Mouse (Mus musculus): ENCODE results near the gene Srrt. TPM values are rescaled to one million over a fixed set of nuclear protein-coding genes. Genes with fewer than 3 reads are reported as not detected.

Srrt gene
- total and polyA plus RNA-seq, 3 experiments = 291 to 454 TPM; not detected in 1

- peaks cover 3 to 17% of the 10 kb centered on the region in 2 experiments; a peak in 3 of 4 replicates for H3K4me1 ChIP-seq (ENCODE audit: control insufficient read depth in 1 of 2, insufficient read depth in 2 of 2, low read length in 2 of 2)
- peak overlapping the region; percentile 67 for H3K27ac ChIP-seq (ENCODE audit: control insufficient read depth, low read depth, low read length)
- H3K4me3 ChIP-seq (ENCODE audit: control insufficient read depth in 1 of 2, insufficient read depth in 1 of 2, low read depth in 2 of 2, low read length in 2 of 2) = peak overlapping the region; percentile 29 to 39
- H3K79me2 ChIP-seq (ENCODE audit: control insufficient read depth, insufficient read depth, low read length, poor library complexity) = no peaks in the 10 kb centered on the region
- no peaks in the 10 kb centered on the region for H3K9me3 ChIP-seq (replicated peaks; ENCODE audit: insufficient read depth, low read length)
- H3K36me3 ChIP-seq (ENCODE audit: control insufficient read depth in 1 of 2, insufficient read depth in 2 of 2, low read length in 2 of 2) = peaks cover 0 to 10% of the 10 kb centered on the region in 2 experiments; a peak in 2 of 4 replicates
- no peaks in the 10 kb centered on the region for H3K27me3 ChIP-seq (ENCODE audit: control insufficient read depth in 1 of 2, insufficient read depth in 2 of 2, low read length in 2 of 2)
- peak; percentile 37; the same call in 1 of the 2 replicates for TF ChIP-seq TAL1 (IDR thresholded peaks at IDR 0.05; ENCODE audit: low read length)
- 0 out of 2 replicates have a peak, but pooled peaks have one; percentile 29 for TF ChIP-seq POLR2AphosphoS5 (IDR thresholded peaks at IDR 0.05; ENCODE audit: borderline replicate concordance, low read depth, low read length)
- TF ChIP-seq NRF1 (IDR thresholded peaks at IDR 0.05; ENCODE audit: insufficient read depth, low read depth, low read length, poor library complexity, severe bottlenecking) = no peak
- no peak for TF ChIP-seq NELFE (IDR thresholded peaks at IDR 0.05; ENCODE audit: low read depth, low read length)
- peak in 1 of 2 experiments; percentile 45; a peak in 1 of 4 replicates for TF ChIP-seq POLR2A (IDR thresholded peaks at IDR 0.05; ENCODE audit: control insufficient read depth in 1 of 2, insufficient read depth in 1 of 2, low read depth in 1 of 2, low read length in 2 of 2, poor library complexity in 1 of 2)
- no peak for TF ChIP-seq HCFC1 (IDR thresholded peaks at IDR 0.05; ENCODE audit: low read depth, low read length)
- TF ChIP-seq USF1 (IDR thresholded peaks at IDR 0.05; ENCODE audit: low read depth, low read length) = no peak
- TF ChIP-seq EP300 (IDR thresholded peaks at IDR 0.05; ENCODE audit: low read depth in 1 of 2, low read length in 2 of 2) = 0 out of 4 replicates have a peak, but pooled peaks of 1 of the 2 experiments have one; percentile 14
- no peak; the same call in 1 of the 2 replicates for TF ChIP-seq ELF1 (IDR thresholded peaks at IDR 0.05; ENCODE audit: low read depth, low read length)
- TF ChIP-seq TBP (IDR thresholded peaks at IDR 0.05; ENCODE audit: low read depth, low read length) = peak; percentile 30; the same call in 1 of the 2 replicates
- TF ChIP-seq ETS1 (IDR thresholded peaks at IDR 0.05; ENCODE audit: low read depth, low read length) = no peak
- no peak for TF ChIP-seq UBTF (IDR thresholded peaks at IDR 0.05; ENCODE audit: borderline replicate concordance, insufficient read depth, low read depth, low read length)
- no peak for TF ChIP-seq MAZ (IDR thresholded peaks at IDR 0.05; ENCODE audit: low read depth, low read length)
- TF ChIP-seq ZNF384 (IDR thresholded peaks at IDR 0.05; ENCODE audit: low read depth, low read length) = no peak
- TF ChIP-seq SIN3A (IDR thresholded peaks at IDR 0.05; ENCODE audit: low read length) = no peak
- TF ChIP-seq MEF2A (IDR thresholded peaks at IDR 0.05; ENCODE audit: extremely low read depth, insufficient replicate concordance, low read depth, low read length, poor library complexity, severe bottlenecking) = no peak
- TF ChIP-seq RCOR1 (IDR thresholded peaks at IDR 0.05; ENCODE audit: low read depth, low read length) = no peak
- TF ChIP-seq CTCF (IDR thresholded peaks at IDR 0.05 in 2 of 3, conservative IDR thresholded peaks at IDR 0.05 in 1 of 3; ENCODE audit: control insufficient read depth in 1 of 3, insufficient read depth in 1 of 3, low read depth in 2 of 3, low read length in 3 of 3, poor library complexity in 1 of 3, severe bottlenecking in 1 of 3) = no peak
- TF ChIP-seq CHD2 (IDR thresholded peaks at IDR 0.05; ENCODE audit: low read length) = no peak
- TF ChIP-seq MAFK (IDR thresholded peaks at IDR 0.05; ENCODE audit: borderline replicate concordance, low read depth, low read length) = no peak
- DNase-seq (ENCODE audit: low read depth, low spot score) = peak; percentile 69
- peak overlapping the region; percentile 48 for H3K9ac ChIP-seq (ENCODE audit: control insufficient read depth, low read depth, low read length, poor library complexity, severe bottlenecking)
These were observed 42.7 kb downstream of the Srrt start for GRCm38 (mm10) chr5:137264787-137265186.

Data from MEL (cell line).